Mouse (Mus musculus): ENCODE data around the gene Gm14327. TPM values are rescaled to one million over a fixed set of nuclear protein-coding genes. Genes with fewer than 3 reads are reported as not detected.
A peak's percentile ranks its signal among the peaks of the same experiment; 100 is the strongest.
"Not testable (repeated sequence)": the region's sequence is repeated elsewhere in the genome, so short reads cannot be mapped to it uniquely, and the experiment has no call there.

Gene Gm14327
- 4.5 and 5.3 TPM in 2 replicates for polyA plus RNA-seq (2016; fragmentation: Nextera tagmentation; extraction: Ambion mirVana)

DNA sequence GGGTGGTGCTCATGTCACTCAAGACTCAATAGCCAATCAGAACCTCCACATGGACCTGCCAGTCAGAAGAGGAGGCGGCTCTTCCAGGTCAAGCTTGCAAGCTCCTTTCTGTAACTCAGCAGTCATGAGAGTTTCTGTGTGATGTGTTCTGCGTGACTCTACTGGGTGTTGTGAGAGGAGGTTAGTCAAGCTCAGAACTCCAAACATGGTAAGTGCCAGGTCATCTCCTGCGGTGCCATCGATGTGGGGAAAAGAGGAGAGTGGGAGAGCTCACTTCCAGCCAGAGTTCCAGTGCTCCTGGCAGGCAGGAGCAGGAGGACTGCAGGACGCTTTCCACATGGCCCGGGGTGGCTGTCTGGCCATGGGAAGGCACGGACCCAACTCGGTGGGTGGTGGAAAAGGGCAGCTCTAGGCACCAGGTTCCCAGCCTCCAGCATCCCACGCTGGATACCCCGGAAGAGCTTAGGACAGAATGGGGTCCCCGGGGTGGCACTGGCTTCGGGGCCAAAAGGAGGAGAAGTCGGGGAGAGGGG, at the start of gene Gm14327:
TSS of gene Gm14327 (plus strand) at position 51 of the 533 bp plus-strand sequence.
- peak; percentile 39 for DNase-seq (ENCODE audit: low spot score)
- H3K4me1 ChIP-seq; H3K27ac ChIP-seq; H3K36me3 ChIP-seq; H3K9me3 ChIP-seq; H3K27me3 ChIP-seq (ENCODE audit: insufficient read depth, poor library complexity, severe bottlenecking): not testable (repeated sequence)
- H3K4me3 ChIP-seq, result 0 out of 2 replicates have a peak within 1 kb of the TSS, but pooled peaks have one; percentile 24
- 41% methylated on average over 12 of the region's 13 CpGs for WGBS

DNA sequence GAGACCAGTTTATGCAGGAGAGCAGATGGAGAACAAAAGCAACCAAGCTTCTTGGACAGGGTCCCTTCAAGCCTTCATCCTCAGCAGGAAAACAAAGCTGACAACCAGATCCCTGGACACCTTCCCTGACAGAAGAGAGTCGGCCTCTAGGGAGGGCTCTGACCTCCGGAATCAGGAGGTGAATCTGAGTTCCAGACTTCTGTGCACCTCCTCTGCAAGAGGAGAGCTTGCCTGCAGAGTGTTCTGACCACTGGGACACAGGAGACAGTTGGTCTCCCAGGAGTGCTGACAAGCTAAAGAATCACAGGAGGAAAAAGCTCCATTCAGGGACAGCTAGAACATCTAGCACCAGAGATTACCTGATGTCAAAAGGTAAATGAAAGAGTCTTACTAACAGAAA, 34.6 kb upstream of the Gm14327 start:
- H3K9me3 ChIP-seq; H3K36me3 ChIP-seq; DNase-seq (ENCODE audit: low spot score); H3K27me3 ChIP-seq (ENCODE audit: insufficient read depth, poor library complexity, severe bottlenecking); H3K4me3 ChIP-seq; H3K4me1 ChIP-seq; H3K27ac ChIP-seq: not testable (repeated sequence)
- 78% methylated on average over 2 of the region's 2 CpGs for WGBS

DNA sequence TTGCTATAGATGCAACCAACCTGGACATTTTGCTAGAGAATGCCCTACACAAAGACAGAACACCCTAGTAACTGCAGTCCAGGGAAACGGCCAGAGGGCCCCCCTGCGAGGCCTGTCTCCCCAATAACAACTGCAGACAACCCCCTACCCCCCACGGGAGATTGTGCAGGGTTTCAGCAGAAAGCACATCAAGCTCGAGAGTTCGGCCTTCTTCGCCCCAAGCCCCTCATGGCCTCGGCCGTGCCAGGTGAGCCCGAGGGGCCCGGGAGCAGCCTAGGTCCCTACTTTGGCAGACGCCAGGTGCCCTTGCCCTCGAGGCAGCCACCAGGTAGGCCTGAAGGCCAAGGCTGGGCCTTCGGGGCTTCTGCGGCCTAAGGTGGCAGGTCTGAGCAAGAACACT, 9.2 kb upstream of the Gm14327 start:
- H3K4me3 ChIP-seq; H3K4me1 ChIP-seq; H3K27me3 ChIP-seq (ENCODE audit: insufficient read depth, poor library complexity, severe bottlenecking); H3K27ac ChIP-seq; H3K36me3 ChIP-seq; H3K9me3 ChIP-seq; DNase-seq (ENCODE audit: low spot score): not testable (repeated sequence)
- WGBS, result 88% methylated on average over 14 of the region's 14 CpGs

DNA sequence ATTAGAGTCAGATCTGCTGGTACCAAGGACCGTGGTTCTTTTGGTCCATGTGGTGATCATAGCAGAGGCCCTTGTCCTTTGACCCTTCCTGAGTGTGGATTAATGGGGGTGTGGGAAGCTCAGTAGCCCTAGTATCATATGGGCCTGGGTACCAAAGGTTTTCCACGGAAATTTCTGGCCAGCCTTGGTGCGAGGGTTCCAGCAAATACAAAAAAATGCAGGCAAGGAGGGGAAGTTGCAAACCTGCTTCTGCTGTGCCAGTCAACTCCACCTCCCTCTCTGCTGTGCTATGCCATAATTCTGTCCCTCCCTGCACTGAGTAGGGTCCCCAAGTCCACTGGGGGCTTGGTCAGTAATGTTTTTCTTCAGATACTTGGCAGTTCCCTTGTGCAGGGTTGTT, 1.3 kb downstream of the Gm14327 start:
- not testable (repeated sequence) for H3K27ac ChIP-seq; H3K9me3 ChIP-seq; H3K27me3 ChIP-seq (ENCODE audit: insufficient read depth, poor library complexity, severe bottlenecking); H3K36me3 ChIP-seq; H3K4me1 ChIP-seq; H3K4me3 ChIP-seq; DNase-seq (ENCODE audit: low spot score)
- 85% methylated on average over 2 of the region's 3 CpGs for WGBS

DNA sequence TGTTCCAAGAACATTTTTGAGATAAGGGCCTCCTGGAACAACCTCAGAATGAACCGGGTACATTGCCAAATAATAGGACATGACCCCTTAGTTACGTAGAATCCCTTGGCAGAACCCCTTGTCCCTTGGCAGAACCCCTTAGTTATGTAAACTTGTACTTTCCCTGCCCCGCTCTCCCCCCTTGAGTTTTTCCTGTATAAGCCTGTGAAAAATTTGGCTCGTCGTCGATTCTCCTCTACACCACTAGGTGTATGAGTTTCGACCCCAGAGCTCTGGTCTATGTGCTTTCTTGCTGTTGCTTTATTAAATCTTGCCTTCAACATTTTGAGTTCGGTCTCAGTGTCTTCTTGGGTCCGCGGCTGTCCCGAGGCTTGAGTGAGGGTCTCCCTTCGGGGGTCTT, 6.4 kb downstream of the Gm14327 start:
- not testable (repeated sequence) for H3K27me3 ChIP-seq (ENCODE audit: insufficient read depth, poor library complexity, severe bottlenecking); H3K4me3 ChIP-seq; H3K36me3 ChIP-seq; DNase-seq (ENCODE audit: low spot score); H3K4me1 ChIP-seq; H3K9me3 ChIP-seq; H3K27ac ChIP-seq
- WGBS, result no CpG with 5 or more reads among the region's 12 CpGs

DNA sequence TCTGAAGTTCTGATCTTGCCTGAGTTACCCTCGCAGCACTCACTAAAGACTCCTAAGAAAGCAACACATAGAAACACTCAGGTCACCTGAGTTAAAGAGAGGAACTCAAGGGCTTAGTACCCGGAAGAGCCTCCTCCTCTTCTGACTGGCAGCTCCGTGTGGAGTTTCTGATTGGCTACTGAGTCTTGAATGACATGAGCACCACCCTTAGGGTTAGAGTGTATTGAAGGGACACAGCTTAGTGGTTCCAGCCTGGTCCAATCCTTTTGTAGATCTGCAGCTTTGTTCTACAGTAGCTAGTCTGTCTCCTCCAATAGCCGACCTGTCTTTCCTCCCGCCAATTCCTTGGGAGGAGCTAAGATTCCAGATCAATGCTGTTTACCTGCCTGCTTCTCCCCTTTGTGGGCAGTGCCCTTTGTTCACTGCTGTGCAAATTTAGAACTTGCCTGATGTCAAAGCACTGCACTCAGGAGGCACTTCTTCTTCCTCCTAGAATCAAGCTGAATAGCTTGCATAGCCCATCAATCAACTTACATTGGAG, 28.7 kb downstream of the Gm14327 start, which contains the start of gene Zfp972:
TSS of gene Zfp972 (minus strand) at position 51 of the 541 bp plus-strand sequence.
- DNase-seq (ENCODE audit: low spot score); H3K36me3 ChIP-seq; H3K4me1 ChIP-seq; H3K27ac ChIP-seq; H3K9me3 ChIP-seq; H3K4me3 ChIP-seq; H3K27me3 ChIP-seq (ENCODE audit: insufficient read depth, poor library complexity, severe bottlenecking): not testable (repeated sequence)
- WGBS, result 63% methylated on average over 4 of the region's 5 CpGs

Other genes with a start within 250 kb of the Gm14327 start
- 7.3 and 8.1 TPM in 2 replicates for gene Gm14322, start 137.8 kb upstream of the Gm14327 start, polyA plus RNA-seq (2016; fragmentation: Nextera tagmentation; extraction: Ambion mirVana)
- gene Gm14325, start 56.8 kb upstream of the Gm14327 start, polyA plus RNA-seq (2016; fragmentation: Nextera tagmentation; extraction: Ambion mirVana), result 34.4 and 37.3 TPM in 2 replicates
- gene Zfp972, start 28.5 kb downstream of the Gm14327 start, polyA plus RNA-seq (2016; fragmentation: Nextera tagmentation; extraction: Ambion mirVana), result 0.47 and 0.50 TPM in 2 replicates
- 19.8 and 24.4 TPM in 2 replicates for gene Gm14326, start 60.2 kb downstream of the Gm14327 start, polyA plus RNA-seq (2016; fragmentation: Nextera tagmentation; extraction: Ambion mirVana)
- gene Zfp971, start 126.2 kb downstream of the Gm14327 start, polyA plus RNA-seq (2016; fragmentation: Nextera tagmentation; extraction: Ambion mirVana), result 17.0 and 19.9 TPM in 2 replicates
- 15.8 and 16.1 TPM in 2 replicates for gene Zfp931, start 181.4 kb downstream of the Gm14327 start, polyA plus RNA-seq (2016; fragmentation: Nextera tagmentation; extraction: Ambion mirVana)
- gene Phactr3, start 221.9 kb downstream of the Gm14327 start, polyA plus RNA-seq (2016; fragmentation: Nextera tagmentation; extraction: Ambion mirVana), result 10.8 and 14.0 TPM in 2 replicates

Measured in heart, embryonic 10.5 days (tissue).